Mouse (Mus musculus): ENCODE data around the gene Gm8660. TPM values are rescaled to one million over a fixed set of nuclear protein-coding genes. Genes with fewer than 3 reads are reported as not detected.
"Not testable (repeated sequence)": the region's sequence is repeated elsewhere in the genome, so short reads cannot be mapped to it uniquely, and the experiment has no call there.

Gm8660 gene
- polyA plus RNA-seq (2015; fragmentation: Nextera tagmentation; extraction: Ambion mirVana) = not detected in 2 replicates

GRCm38 (mm10) chr7:22370939-22371338 lies at the start of gene Gm8660:
TSS of gene Gm8660 (minus strand) at chr7:22371039.
- ATAC-seq, H3K36me3 ChIP-seq: not testable (repeated sequence)
- WGBS = no CpG with 5 or more reads among the region's 1 CpGs

GRCm38 (mm10) chr7:22413283-22413682 lies 42.4 kb upstream of the Gm8660 start, which contains the start of gene Vmn1r148:
TSS of gene Vmn1r148 (plus strand) at chr7:22413583.
- H3K4me3 ChIP-seq (replicated peaks); H3K27me3 ChIP-seq (replicated peaks); H3K9ac ChIP-seq; H3K27ac ChIP-seq; ATAC-seq; H3K4me1 ChIP-seq (replicated peaks); H3K9me3 ChIP-seq; H3K36me3 ChIP-seq; H3K4me2 ChIP-seq (replicated peaks): not testable (repeated sequence)
- WGBS = no CpG with 5 or more reads among the region's 3 CpGs

More at GRCm38 (mm10) chr7:22370939-22371338, at the start of gene Gm8660:
- H3K9ac ChIP-seq; H3K9me3 ChIP-seq; H3K4me2 ChIP-seq (replicated peaks); H3K27ac ChIP-seq; H3K4me1 ChIP-seq (replicated peaks); H3K27me3 ChIP-seq (replicated peaks); H3K4me3 ChIP-seq (replicated peaks): not testable (repeated sequence)

- no CpG with 5 or more reads among the region's 2 CpGs for WGBS
Observed at GRCm38 (mm10) chr7:22329617-22330016, 41.2 kb downstream of the Gm8660 start, which contains the start of gene Gm4187. TSS of gene Gm4187 (minus strand) at chr7:22329717.

More at GRCm38 (mm10) chr7:22329617-22330016, 41.2 kb downstream of the Gm8660 start, which contains the start of gene Gm4187:
- H3K4me3 ChIP-seq (replicated peaks); H3K9me3 ChIP-seq; H3K4me2 ChIP-seq (replicated peaks); H3K4me1 ChIP-seq (replicated peaks); H3K27ac ChIP-seq; H3K27me3 ChIP-seq (replicated peaks); ATAC-seq; H3K36me3 ChIP-seq; H3K9ac ChIP-seq: not testable (repeated sequence)

Other genes with a start within 250 kb of the Gm8660 start
- gene Gm10666, start 236.3 kb downstream of the Gm8660 start, polyA plus RNA-seq (2015; fragmentation: Nextera tagmentation; extraction: Ambion mirVana) = not detected in 2 replicates
- not detected in 2 replicates for gene Vmn1r142, start 207.0 kb downstream of the Gm8660 start, polyA plus RNA-seq (2015; fragmentation: Nextera tagmentation; extraction: Ambion mirVana)
- gene Vmn1r143, start 181.7 kb downstream of the Gm8660 start, polyA plus RNA-seq (2015; fragmentation: Nextera tagmentation; extraction: Ambion mirVana) = not detected in 2 replicates
- not detected in 2 replicates for gene Gm8653, start 169.8 kb downstream of the Gm8660 start, polyA plus RNA-seq (2015; fragmentation: Nextera tagmentation; extraction: Ambion mirVana)
- gene Gm8453, start 141.6 kb downstream of the Gm8660 start, polyA plus RNA-seq (2015; fragmentation: Nextera tagmentation; extraction: Ambion mirVana) = not detected in 2 replicates
- gene Gm4187, start 41.3 kb downstream of the Gm8660 start, polyA plus RNA-seq (2015; fragmentation: Nextera tagmentation; extraction: Ambion mirVana) = not detected in 2 replicates
- gene Vmn1r148, start 42.5 kb upstream of the Gm8660 start, polyA plus RNA-seq (2015; fragmentation: Nextera tagmentation; extraction: Ambion mirVana) = not detected in 2 replicates
- not detected in 2 replicates for gene Vmn1r149, start 67.2 kb upstream of the Gm8660 start, polyA plus RNA-seq (2015; fragmentation: Nextera tagmentation; extraction: Ambion mirVana)
- gene Gm10665, start 93.0 kb upstream of the Gm8660 start, polyA plus RNA-seq (2015; fragmentation: Nextera tagmentation; extraction: Ambion mirVana) = not detected in 2 replicates
- not detected in 2 replicates for gene Vmn1r151, start 128.6 kb upstream of the Gm8660 start, polyA plus RNA-seq (2015; fragmentation: Nextera tagmentation; extraction: Ambion mirVana)
- not detected in 2 replicates for gene Vmn1r152, start 151.9 kb upstream of the Gm8660 start, polyA plus RNA-seq (2015; fragmentation: Nextera tagmentation; extraction: Ambion mirVana)
- not detected in 2 replicates for gene Gm8677, start 163.8 kb upstream of the Gm8660 start, polyA plus RNA-seq (2015; fragmentation: Nextera tagmentation; extraction: Ambion mirVana)
- gene Gm4201, start 194.3 kb upstream of the Gm8660 start, polyA plus RNA-seq (2015; fragmentation: Nextera tagmentation; extraction: Ambion mirVana) = not detected in 2 replicates
- gene Gm4565, start 217.1 kb upstream of the Gm8660 start, polyA plus RNA-seq (2015; fragmentation: Nextera tagmentation; extraction: Ambion mirVana) = not detected in 2 replicates